Mouse (Mus musculus) stomach, embryonic 15.5 days (tissue): ENCODE results near the gene Rbms3. TPM values are rescaled to one million over a fixed set of nuclear protein-coding genes. Genes with fewer than 3 reads are reported as not detected.

ENCODE experiments used
- ATAC-seq: fragments of 200-750 bp; cut with Nextera tagmentation; 2 replicates; pipeline ENCODE4 v1.8.0; 2017; ENCODE audit warnings: low read depth, moderate number of reproducible peaks, moderate TSS enrichment; ENCODE audit not compliant: insufficient read depth, low FRiP score
- H3K27ac ChIP-seq: fragments of 300-500 bp; sonication (generic); 2 replicates; pipeline ENCODE4 v1.5.1; 2015; ENCODE audit warnings: mild to moderate bottlenecking, inconsistent platforms
- H3K27me3 ChIP-seq: fragments of 300-500 bp; sonication (generic); replicated peaks from 2 replicates; pipeline ENCODE4 v1.6.1; 2015; ENCODE audit warnings: inconsistent platforms
- H3K36me3 ChIP-seq: fragments of 300-500 bp; sonication (generic); 2 replicates; pipeline ENCODE4 v1.6.1; 2015; ENCODE audit warnings: inconsistent platforms
- H3K4me1 ChIP-seq: fragments of 300-500 bp; sonication (generic); 2 replicates; pipeline ENCODE4 v1.6.1; 2015; ENCODE audit warnings: inconsistent platforms
- H3K4me2 ChIP-seq: fragments of 300-500 bp; sonication (generic); 2 replicates; pipeline ENCODE4 v1.6.1; 2015; ENCODE audit warnings: mild to moderate bottlenecking, inconsistent platforms
- H3K4me3 ChIP-seq: fragments of 300-500 bp; sonication (generic); replicated peaks from 2 replicates; pipeline ENCODE4 v1.5.1; 2015; ENCODE audit warnings: inconsistent platforms
- H3K9ac ChIP-seq: fragments of 300-500 bp; sonication (generic); 2 replicates; pipeline ENCODE4 v1.6.1; 2015; ENCODE audit warnings: inconsistent platforms
- H3K9me3 ChIP-seq: fragments of 300-500 bp; sonication (generic); 2 replicates; pipeline ENCODE4 v1.6.1; 2016; ENCODE audit warnings: inconsistent platforms
- WGBS: fragments of 180-500 bp; shearing (Covaris S2); methylation state at CpG from one replicate; pipeline ENCODE4 v1.1.7; 2015; 5-methylcytosine and 5-hydroxymethylcytosine counted together
- polyA plus RNA-seq: library from polyadenylated mRNA; unstranded; fragments of >200 nt; fragmentation: Nextera tagmentation; extraction: Ambion mirVana; gene quantifications from 2 replicates; pipeline ENCODE4 v1.2.1, GENCODE M21; 2015

The Rbms3 gene
- polyA plus RNA-seq, 1 experiment from 2014 or later = 64.3 TPM

DNA sequence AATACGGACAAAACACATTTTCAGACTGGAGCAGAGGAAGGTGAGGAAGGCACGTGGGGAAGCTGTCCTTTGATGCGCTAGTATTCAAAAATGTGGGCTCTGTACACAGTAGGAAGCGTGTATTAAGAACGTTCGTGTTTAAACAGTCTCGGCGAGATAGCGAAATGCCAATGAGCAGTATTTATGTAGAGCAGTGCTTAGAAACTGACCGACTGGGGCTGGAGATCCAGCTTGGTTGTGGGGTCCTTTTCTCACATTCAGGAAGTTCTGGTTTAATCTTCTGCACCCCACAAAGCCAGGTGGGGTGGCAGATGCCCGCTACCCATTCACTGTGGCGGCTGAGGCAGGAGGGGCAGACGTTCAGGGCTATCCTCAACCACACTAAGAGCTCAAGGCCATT lies 153.0 kb downstream of the Rbms3 start:
- Histone ChIP-seq H3K27ac (no peak overlapping the region), H3K4me2 (no peak overlapping the region), H3K9me3 (no peaks in the 10 kb centered on the region), H3K36me3 (no peaks in the 10 kb centered on the region), H3K27me3 (no peaks in the 10 kb centered on the region), H3K4me3 (no peak overlapping the region), H3K4me1 (no peaks in the 10 kb centered on the region), H3K9ac (no peak overlapping the region)
- ATAC-seq = no peak
- 64% methylated on average over 13 of the region's 13 CpGs for WGBS

DNA sequence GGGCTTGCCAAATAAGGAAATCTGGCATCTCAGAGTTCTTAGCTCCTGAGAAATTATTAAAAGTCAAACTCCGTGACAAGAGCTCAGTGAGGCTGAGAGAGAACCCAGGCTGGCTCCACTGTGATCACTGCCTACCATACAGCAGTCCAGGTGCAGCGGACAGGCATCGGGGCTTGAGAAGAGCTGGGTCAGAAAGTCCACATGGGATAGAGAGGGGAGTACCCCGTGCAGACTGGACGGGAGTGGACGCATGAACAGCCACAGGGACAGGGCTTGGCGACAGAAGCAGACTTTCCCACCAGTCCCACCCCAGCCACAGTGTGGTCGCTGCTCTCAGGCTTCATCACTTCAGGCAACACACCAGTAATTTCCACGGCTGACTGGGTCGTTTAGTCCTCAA lies 176.9 kb downstream of the Rbms3 start:
- Histone ChIP-seq H3K4me3 (no peak overlapping the region), H3K4me2 (no peak overlapping the region), H3K27ac (no peak overlapping the region), H3K9me3 (no peaks in the 10 kb centered on the region), H3K27me3 (no peaks in the 10 kb centered on the region), H3K9ac (no peak overlapping the region), H3K36me3 (no peaks in the 10 kb centered on the region), H3K4me1 (no peaks in the 10 kb centered on the region)
- ATAC-seq = no peak; the same call in 1 of the 2 replicates
- WGBS = 72% methylated on average over 10 of the region's 10 CpGs

DNA sequence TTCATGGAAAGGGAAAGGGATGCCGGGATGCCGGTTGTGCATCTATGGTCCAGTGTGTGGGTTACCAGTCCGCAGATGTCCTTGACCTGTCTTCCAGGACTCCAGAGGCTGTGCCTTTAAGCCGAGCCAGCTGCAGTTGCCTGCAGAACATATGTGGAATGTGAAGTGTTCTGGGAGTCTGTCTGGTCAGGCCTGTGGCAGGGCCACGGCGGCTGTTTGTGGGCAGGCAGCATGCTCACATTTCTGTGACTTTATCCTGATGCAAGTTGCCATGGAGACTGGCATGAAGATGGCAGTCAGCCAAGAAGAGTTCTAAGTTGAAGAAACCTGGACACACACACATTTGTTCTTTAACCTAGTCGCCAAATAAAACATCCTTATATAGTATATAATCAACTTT lies 187.1 kb downstream of the Rbms3 start:
- no peak overlapping the region for H3K4me2 ChIP-seq
- no peak overlapping the region for H3K9ac ChIP-seq
- no peaks in the 10 kb centered on the region for H3K9me3 ChIP-seq
- no peaks in the 10 kb centered on the region for H3K27me3 ChIP-seq
- H3K4me1 ChIP-seq = no peaks in the 10 kb centered on the region
- H3K36me3 ChIP-seq = no peaks in the 10 kb centered on the region
- no peak for ATAC-seq
- H3K4me3 ChIP-seq = no peak overlapping the region
- no peak overlapping the region for H3K27ac ChIP-seq
- WGBS = 60% methylated on average over 7 of the region's 7 CpGs

DNA sequence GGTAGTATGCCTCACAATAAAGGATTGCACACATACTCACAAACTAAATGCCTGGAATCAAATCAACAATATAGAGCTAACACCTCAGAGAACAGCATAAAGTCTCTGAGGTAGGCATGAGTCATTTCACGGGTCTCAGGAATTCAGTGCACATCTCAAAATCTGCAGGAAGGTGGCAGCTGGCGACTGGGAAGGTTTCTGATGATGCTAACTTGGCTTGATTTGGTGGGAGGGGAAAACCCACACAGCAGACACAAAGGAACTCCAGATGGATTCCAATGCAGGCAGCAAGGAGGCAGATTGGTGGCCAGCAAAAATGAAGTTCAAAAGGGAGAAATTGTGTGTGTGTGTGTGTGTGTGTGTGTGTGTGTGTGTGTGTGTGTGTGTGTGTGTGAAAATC lies 193.9 kb downstream of the Rbms3 start:
- Histone ChIP-seq H3K9ac (no peak overlapping the region), H3K4me2 (no peak overlapping the region), H3K9me3 (no peaks in the 10 kb centered on the region), H3K27ac (no peak overlapping the region), H3K27me3 (no peaks in the 10 kb centered on the region), H3K36me3 (no peaks in the 10 kb centered on the region), H3K4me1 (no peaks in the 10 kb centered on the region), H3K4me3 (no peak overlapping the region)
- 60% methylated on average over 2 of the region's 2 CpGs for WGBS
- no peak for ATAC-seq

DNA sequence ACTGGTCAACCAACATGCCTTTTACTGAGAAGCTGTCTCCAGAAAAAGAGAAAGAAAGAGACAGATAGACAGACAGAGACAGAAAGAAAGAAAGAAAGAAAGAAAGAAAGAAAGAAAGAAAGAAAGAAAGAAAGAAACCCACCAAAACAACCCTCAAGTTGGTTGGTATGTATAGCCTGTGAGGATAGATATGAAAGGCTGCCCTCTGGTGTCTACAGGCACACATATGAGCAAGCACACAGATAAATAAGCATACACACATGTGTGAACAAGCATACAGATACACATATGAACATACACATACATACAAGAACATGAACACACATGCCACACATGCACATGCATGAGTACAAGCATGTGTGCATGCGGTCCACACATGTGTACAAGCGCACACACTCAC lies 199.0 kb downstream of the Rbms3 start:
- H3K9ac ChIP-seq = no peak overlapping the region
- no peaks in the 10 kb centered on the region for H3K9me3 ChIP-seq
- H3K4me3 ChIP-seq = no peak overlapping the region
- ATAC-seq = no peak
- no peaks in the 10 kb centered on the region for H3K27me3 ChIP-seq
- WGBS = 100% methylated on average over 2 of the region's 2 CpGs
- H3K4me2 ChIP-seq = no peak overlapping the region
- no peaks in the 10 kb centered on the region for H3K4me1 ChIP-seq
- no peaks in the 10 kb centered on the region for H3K36me3 ChIP-seq
- no peak overlapping the region for H3K27ac ChIP-seq

DNA sequence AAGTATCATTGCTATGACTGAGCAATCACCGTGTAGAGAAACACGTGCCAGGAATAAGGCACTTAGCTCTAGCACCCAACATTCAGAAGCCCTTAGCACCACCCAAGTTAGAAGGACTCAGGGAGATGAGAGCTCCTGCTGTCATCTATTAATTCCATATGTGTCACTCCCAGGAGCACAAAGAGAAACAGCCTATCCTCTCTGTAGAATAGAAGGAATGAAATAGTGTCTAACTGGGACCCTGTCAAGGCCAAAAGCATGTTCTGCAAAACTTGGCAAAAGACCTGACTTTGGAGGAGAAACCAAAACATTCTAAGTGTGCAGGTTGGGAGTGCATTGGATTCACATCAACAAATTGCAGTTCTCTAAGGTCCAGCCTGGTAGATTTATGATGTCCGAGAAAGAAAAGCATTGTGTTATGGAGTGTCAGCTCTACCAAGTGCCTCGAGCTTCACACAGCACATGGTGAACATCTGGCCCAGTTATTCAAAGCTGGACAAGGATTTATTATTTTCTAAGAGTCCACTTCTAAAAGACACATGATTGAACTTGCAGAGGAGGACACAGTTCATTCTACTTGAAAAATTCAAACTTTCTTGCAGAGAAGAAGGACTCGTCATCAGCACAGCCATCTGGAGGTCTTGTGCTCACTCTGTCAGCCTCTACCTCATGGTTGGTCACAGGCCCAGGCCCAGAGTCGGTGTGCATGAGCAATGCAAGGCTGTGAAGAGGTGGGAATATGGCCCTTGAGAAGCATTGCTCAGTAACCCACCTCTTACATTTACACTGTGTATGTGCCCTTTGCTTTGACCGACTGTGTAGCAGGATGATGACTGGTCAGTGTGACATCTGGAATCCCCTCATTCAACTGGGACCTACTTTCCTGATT lies 200.3 kb downstream of the Rbms3 start:
- WGBS = 71% methylated on average over 7 of the region's 7 CpGs
- H3K4me3 ChIP-seq = no peak overlapping the region
- no peak; the same call in 1 of the 2 replicates for ATAC-seq

DNA sequence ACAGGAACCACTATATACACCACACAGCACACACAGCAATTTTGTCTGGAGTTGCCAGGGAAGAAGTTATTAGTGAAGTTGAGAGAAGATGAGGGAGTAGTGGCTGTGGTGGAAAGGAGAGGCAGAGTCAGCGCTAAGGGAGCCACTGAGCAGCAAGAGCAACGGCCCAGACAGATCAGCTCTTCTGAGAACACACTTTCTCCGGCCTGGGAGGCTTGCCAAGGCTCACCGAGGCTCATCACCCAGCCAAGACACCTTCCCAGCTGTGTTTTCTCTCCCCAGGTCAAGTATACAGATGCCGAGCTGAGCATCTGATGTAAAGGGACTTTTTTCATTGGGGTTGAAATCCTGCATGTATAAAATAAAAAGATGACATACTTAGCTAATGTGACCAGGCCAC lies 206.5 kb downstream of the Rbms3 start:
- H3K9ac ChIP-seq = no peak overlapping the region
- no peak for ATAC-seq
- H3K27ac ChIP-seq = 0 out of 2 replicates have a peak overlapping the region, but pooled peaks have one; percentile 31
- H3K4me1 ChIP-seq = no peaks in the 10 kb centered on the region
- no peak overlapping the region for H3K4me2 ChIP-seq
- 41% methylated on average over 5 of the region's 5 CpGs for WGBS
- H3K27me3 ChIP-seq = no peaks in the 10 kb centered on the region
- H3K9me3 ChIP-seq = no peaks in the 10 kb centered on the region
- no peaks in the 10 kb centered on the region for H3K36me3 ChIP-seq
- no peak overlapping the region for H3K4me3 ChIP-seq

More for the DNA sequence above, 200.3 kb downstream of the Rbms3 start:
- Histone ChIP-seq H3K27ac (no peak overlapping the region), H3K4me1 (no peaks in the 10 kb centered on the region), H3K36me3 (no peaks in the 10 kb centered on the region), H3K27me3 (no peaks in the 10 kb centered on the region), H3K9me3 (no peaks in the 10 kb centered on the region), H3K9ac (no peak overlapping the region), H3K4me2 (no peak overlapping the region)

DNA sequence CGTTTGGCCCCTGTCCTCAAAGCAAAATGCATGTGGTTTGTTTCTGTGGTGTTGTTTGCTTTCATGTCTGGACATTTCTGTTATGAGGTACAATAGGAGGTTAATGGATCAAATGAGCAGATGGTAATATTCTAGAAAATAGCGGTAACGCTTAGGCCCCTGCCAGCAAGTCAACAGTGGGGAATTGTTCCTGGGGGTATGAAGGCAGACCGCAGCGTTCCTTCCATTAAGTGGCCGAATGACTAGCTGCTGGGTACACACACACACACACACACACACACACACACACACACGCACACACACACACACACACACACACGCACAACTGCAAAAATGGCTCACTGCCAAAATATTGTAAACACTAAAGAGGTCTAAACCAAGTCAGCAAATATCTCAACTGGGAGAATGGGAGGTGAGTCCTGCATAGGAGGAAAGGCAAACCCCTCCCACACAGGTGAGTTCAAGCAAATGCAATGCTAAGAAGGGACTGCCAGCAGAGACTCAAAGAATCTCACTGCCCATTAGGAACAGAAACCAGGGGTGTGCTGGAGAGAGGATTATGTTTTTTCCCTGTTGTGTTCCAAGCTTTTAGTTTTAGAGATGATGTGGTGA lies 209.7 kb downstream of the Rbms3 start:
- no peaks in the 10 kb centered on the region for H3K27me3 ChIP-seq
- H3K9me3 ChIP-seq = no peaks in the 10 kb centered on the region
- WGBS = 57% methylated on average over 8 of the region's 8 CpGs
- no peak overlapping the region for H3K4me3 ChIP-seq
- H3K4me2 ChIP-seq = no peak overlapping the region
- ATAC-seq = no peak
- H3K4me1 ChIP-seq = no peaks in the 10 kb centered on the region
- H3K36me3 ChIP-seq = no peaks in the 10 kb centered on the region
- H3K27ac ChIP-seq = no peak overlapping the region
- H3K9ac ChIP-seq = no peak overlapping the region

DNA sequence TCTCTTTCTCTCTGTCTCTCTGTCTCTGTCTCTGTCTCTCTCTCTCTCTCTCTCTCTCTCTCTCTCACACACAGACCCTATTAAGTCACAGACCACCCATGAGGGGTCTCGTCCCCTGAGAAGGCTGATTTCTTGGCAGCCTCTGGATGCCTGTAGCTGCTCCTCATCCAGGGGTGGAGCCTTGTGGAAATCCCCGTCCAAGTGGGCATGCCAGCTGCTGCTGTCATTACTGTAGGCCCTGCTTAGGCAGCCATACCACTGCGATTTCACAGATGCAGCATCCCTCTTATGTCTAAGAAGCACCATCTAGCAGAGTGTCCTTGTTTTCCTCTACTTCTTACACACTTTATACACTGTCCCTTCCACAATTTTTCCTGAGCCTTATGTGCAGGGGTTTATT lies 216.5 kb downstream of the Rbms3 start:
- no peak overlapping the region for H3K4me3 ChIP-seq
- no peaks in the 10 kb centered on the region for H3K27me3 ChIP-seq
- H3K4me1 ChIP-seq = no peaks in the 10 kb centered on the region
- ATAC-seq = no peak
- no peak overlapping the region for H3K9ac ChIP-seq
- no peaks in the 10 kb centered on the region for H3K36me3 ChIP-seq
- WGBS = 43% methylated on average over 3 of the region's 3 CpGs
- H3K27ac ChIP-seq = no peak overlapping the region
- H3K9me3 ChIP-seq = no peaks in the 10 kb centered on the region
- no peak overlapping the region for H3K4me2 ChIP-seq

DNA sequence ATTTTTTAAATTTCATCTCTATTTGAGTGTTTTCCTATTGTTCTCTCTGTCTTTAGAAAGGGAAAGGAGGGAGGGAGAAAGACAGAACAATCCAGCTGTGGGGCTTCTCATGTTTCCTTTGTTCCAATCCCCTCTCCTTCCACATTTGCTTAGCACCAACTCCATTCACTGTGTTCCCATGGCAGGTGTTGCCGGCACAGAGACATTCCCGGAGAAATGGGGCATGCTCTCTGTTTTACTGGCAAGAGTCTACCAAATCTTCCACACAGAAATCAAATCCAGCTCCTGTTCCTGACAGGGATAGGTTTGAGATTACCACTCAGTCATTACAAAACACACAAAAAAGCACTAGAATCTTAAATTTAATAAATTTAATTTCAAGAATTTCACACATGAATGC lies 217.1 kb downstream of the Rbms3 start:
- ATAC-seq = no peak
- WGBS = 65% methylated on average over 2 of the region's 2 CpGs
- Histone ChIP-seq H3K9ac (no peak overlapping the region), H3K4me1 (no peaks in the 10 kb centered on the region), H3K27me3 (no peaks in the 10 kb centered on the region), H3K4me3 (no peak overlapping the region), H3K27ac (no peak overlapping the region), H3K4me2 (no peak overlapping the region), H3K9me3 (no peaks in the 10 kb centered on the region), H3K36me3 (no peaks in the 10 kb centered on the region)

DNA sequence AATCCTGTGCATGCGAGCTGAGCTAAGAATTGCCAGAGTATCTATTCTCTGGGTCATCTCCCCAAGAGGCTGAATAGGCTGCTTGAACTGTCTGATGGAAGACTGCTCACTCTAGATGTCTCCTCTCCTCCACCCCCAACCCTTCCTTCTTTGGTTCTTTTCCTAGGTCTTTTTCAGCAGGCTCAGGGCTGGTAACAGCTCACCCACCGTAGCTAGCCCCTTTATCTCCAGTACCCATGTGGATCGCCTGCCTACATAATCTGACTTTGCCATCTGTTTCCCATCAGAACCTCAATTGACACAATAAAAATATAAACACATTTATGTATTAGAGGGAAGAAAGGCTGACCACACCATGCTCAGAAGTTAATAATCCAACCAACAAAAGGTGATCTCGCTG lies 225.1 kb downstream of the Rbms3 start:
- no peaks in the 10 kb centered on the region for H3K4me1 ChIP-seq
- H3K27ac ChIP-seq = no peak overlapping the region
- no peak overlapping the region for H3K9ac ChIP-seq
- H3K27me3 ChIP-seq = no peaks in the 10 kb centered on the region
- no peak for ATAC-seq
- H3K9me3 ChIP-seq = no peaks in the 10 kb centered on the region
- 81% methylated on average over 4 of the region's 4 CpGs for WGBS
- no peak overlapping the region for H3K4me2 ChIP-seq
- H3K4me3 ChIP-seq = no peak overlapping the region
- no peaks in the 10 kb centered on the region for H3K36me3 ChIP-seq

DNA sequence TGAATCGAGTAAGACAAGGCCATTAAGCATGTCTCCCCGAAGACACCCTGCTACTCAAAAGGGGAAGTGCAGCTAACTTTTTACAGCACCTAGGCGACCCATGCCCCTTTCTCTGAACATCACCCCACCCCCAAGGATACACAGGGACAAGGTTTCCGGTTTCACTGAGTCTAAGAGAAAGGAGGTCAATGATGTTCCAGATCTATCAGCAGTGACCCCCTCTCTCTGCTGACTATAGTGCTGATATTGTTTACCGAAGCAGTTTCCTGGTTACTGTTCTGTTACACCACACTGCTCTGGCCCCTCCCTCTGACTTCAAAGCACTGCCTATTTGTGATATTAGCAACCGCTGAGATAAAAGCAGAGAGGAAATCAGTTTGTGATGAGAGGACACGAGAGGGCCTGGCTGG lies 229.4 kb downstream of the Rbms3 start:
- no peaks in the 10 kb centered on the region for H3K27me3 ChIP-seq
- no peaks in the 10 kb centered on the region for H3K9me3 ChIP-seq
- no peak for ATAC-seq
- 17% methylated on average over 7 of the region's 7 CpGs for WGBS
- no peak overlapping the region for H3K27ac ChIP-seq
- no peaks in the 10 kb centered on the region for H3K4me1 ChIP-seq
- H3K9ac ChIP-seq = no peak overlapping the region
- no peak overlapping the region for H3K4me2 ChIP-seq
- H3K4me3 ChIP-seq = no peak overlapping the region
- H3K36me3 ChIP-seq = no peaks in the 10 kb centered on the region
